Mouse (Mus musculus): ENCODE data around the gene 2410131K14Rik.

DNA sequence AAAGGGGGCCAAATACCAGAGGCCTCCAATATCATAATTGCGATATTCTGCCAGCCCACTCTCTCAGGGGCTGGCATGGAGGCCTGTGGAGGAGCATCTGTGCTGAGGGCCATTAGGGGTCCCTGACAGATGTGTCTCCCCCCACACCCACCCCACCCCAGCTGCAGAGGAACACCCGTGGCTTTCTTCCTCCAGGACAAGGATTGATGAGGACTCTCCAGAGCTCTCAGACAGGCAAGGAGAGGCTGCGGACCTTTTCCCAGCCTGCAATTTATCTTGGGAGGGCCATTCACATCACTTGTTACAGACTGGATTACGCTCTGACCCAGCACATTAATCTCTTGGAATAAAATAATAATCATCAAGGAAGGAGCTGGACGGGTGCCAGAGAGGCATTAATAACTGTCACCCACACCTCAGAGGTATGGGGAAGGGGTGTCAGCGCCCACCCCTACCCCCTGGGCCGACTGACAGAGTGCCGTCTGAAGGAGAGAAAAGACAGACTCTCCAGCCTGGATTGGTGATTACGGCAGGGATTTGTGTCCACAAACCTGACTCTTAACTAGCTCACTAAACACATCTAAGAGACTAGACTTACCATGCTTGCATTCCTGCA is 21.8 kb upstream of the 2410131K14Rik start:
- no peak for TF ChIP-seq CTCF (IDR thresholded peaks at IDR 0.05; ENCODE audit: control insufficient read depth, insufficient read depth, insufficient read length)
- TF ChIP-seq USF1 (IDR thresholded peaks at IDR 0.05; ENCODE audit: low read depth) = no peak

Data from C2C12 (cell line).